Mouse (Mus musculus) adrenal gland, adult 8-10 months (tissue): ENCODE results near the gene Olfr429. TPM values are rescaled to one million over a fixed set of nuclear protein-coding genes. Genes with fewer than 3 reads are reported as not detected.
A peak's percentile ranks its signal among the peaks of the same experiment; 100 is the strongest.
"Not testable (repeated sequence)": the region's sequence is repeated elsewhere in the genome, so short reads cannot be mapped to it uniquely, and the experiment has no call there.

Source experiments
- DNase-seq: peaks from one replicate; pipeline ENCODE4 v3.0.0; 2022
- total RNA-seq, 4 experiments: library from RNA; stranded (reverse); gene quantifications; 2 replicates each; pipeline ENCODE4 v1.2.4; 2022

Olfr429 gene
- not detected for total RNA-seq

GRCm38 (mm10) chr1:174084031-174084430, at the start of gene Olfr429:
Gene Olfr429 (plus strand): TSS chr1:174084331.
- DNase-seq, result no peak

GRCm38 (mm10) chr1:174035841-174036240, 48.3 kb upstream of the Olfr429 start:
- no peak for DNase-seq

- no peak for DNase-seq
Measured at GRCm38 (mm10) chr1:174038480-174038879, 45.7 kb upstream of the Olfr429 start.

GRCm38 (mm10) chr1:174040523-174041177, 43.5 kb upstream of the Olfr429 start, which contains the start of gene Olfr433:
Gene Olfr433 (plus strand): TSS chr1:174040705.
- peak; percentile 13 for DNase-seq

DNA sequence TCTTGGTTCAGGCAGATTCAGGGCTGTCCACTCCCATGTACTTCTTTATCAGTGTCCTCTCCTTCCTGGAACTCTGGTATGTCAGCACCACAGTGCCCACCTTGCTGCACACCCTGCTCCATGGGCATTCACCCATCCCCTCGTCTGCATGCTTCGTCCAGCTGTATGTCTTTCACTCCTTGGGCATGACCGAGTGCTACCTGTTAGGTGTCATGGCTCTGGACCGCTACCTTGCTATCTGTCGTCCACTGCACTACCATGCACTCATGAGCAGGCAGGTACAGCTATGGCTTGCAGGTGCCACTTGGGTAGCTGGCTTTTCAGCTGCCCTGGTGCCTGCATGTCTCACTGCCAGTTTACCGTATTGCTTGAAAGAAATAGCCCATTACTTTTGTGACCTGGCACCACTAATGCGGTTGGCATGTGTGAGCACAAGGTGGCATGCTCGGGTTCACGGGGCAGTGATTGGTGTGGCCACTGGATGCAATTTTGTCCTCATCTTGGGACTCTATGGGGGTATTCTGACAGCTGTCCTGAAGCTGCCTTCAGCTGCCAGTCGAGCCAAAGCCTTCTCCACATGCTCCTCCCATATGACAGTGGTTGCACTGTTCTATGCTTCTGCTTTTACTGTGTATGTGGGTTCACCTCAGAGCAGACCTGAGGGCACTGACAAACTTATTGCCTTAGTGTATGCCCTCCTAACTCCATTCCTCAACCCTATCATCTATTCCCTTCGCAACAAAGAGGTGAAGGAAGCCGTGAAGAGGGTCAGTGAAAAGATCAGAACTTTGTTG, 41.8 kb upstream of the Olfr429 start:
- DNase-seq, result not testable (repeated sequence)

GRCm38 (mm10) chr1:174044431-174044830, 39.7 kb upstream of the Olfr429 start:
- no peak for DNase-seq

- DNase-seq, result not testable (repeated sequence)
Measured at GRCm38 (mm10) chr1:174048227-174048626, 35.9 kb upstream of the Olfr429 start.

- DNase-seq, result no peak
Measured at GRCm38 (mm10) chr1:174048893-174049292, 35.2 kb upstream of the Olfr429 start, which contains the start of gene Olfr432. Gene Olfr432 (plus strand): TSS chr1:174049205.

- not testable (repeated sequence) for DNase-seq
Measured at GRCm38 (mm10) chr1:174049357-174049756, 34.8 kb upstream of the Olfr429 start.

GRCm38 (mm10) chr1:174050532-174050931, 33.6 kb upstream of the Olfr429 start:
- no peak for DNase-seq

DNA sequence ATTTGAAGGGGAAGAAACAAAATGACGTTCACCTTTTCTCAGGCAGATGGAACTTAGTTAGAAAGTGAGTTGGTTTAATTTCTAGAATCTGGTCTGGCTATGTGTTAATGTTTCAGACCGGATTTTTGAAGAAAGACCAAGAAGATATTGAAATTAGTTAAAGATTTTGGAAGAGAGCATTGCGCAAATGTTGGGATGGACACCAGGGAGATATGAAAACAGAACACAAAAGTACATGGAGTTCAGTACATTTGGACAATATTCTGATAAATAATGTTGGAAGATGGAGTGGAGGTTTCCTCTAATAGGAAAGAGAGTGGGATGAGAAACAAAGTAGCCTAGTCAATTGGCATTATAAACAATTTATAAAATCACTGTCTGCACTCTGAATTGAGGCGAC, 32.6 kb upstream of the Olfr429 start:
- DNase-seq, result no peak

GRCm38 (mm10) chr1:174051931-174052536, 32.1 kb upstream of the Olfr429 start:
- no peak for DNase-seq

GRCm38 (mm10) chr1:174052981-174053380, 31.1 kb upstream of the Olfr429 start:
- DNase-seq, result no peak

DNA sequence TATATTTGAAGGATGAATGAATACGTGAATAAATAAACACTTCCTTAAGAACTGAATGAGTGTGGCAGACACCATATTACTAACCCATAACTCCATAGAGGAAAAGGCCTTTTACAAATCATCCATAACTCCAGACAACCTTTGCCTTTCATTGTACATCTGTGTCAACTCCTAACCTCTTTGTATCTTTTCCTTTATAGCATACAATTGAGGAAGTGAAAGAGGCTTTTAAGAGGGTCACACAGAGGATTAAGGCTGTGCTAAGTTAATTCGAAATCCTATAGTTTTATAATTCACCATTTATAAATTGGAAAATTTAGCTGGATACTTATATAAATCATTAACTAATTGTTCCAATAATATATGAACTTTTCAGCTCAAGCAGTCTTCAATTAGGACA, 28.9 kb upstream of the Olfr429 start:
- no peak for DNase-seq

GRCm38 (mm10) chr1:174066305-174066704, 17.8 kb upstream of the Olfr429 start, which contains the start of gene Olfr430:
Gene Olfr430 (plus strand): TSS chr1:174066605.
- DNase-seq, result no peak

DNA sequence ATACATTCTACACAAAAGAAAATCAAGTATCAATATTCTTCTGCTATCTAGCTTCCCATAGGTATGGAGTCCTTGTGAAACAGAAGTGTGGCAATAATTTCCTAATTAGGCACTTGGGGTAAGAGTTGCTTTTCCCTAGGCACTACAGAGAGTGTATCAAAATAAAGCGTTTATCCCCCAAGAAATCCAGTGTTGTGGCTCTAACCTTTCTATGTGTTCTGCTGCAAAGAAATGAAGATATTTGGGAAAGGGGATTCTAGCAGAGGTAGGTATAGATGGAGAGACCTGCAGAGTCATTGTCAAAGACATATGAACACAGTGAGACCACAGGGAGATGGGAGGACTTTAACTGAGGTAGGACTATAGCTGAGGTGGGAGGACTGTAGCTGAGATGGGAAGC, 12.5 kb downstream of the Olfr429 start, which contains the start of gene Olfr427:
Gene Olfr427 (plus strand): TSS at position 301 of the 400 bp plus-strand sequence.
- DNase-seq, result no peak

DNA sequence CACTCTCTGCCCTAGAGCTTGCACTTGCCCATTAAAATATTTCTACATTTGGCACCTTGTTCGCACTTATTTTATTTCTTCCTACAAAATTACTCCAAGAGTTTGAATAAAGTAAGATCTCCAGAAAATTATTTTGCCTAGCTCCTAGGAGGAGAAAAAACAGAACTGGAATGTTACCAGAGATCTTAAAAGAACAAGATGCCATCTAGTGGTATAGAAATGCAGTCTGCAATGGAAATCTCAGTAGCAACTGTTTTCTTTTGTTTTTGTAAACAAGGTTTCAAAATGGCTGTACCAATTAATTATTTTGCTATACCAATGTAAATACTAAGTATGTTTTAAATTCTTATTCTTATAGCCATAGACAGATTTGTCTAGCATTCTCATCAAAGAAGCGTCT, 19.6 kb downstream of the Olfr429 start:
- DNase-seq, result no peak

GRCm38 (mm10) chr1:174121062-174121461, 36.9 kb downstream of the Olfr429 start, which contains the start of gene Olfr231:
Gene Olfr231 (minus strand): TSS chr1:174121162.
- DNase-seq, result no peak

- no peak for DNase-seq
Measured at GRCm38 (mm10) chr1:174131217-174131616, 47.1 kb downstream of the Olfr429 start, which contains the start of gene Olfr424. Gene Olfr424 (plus strand): TSS chr1:174131517.

DNA sequence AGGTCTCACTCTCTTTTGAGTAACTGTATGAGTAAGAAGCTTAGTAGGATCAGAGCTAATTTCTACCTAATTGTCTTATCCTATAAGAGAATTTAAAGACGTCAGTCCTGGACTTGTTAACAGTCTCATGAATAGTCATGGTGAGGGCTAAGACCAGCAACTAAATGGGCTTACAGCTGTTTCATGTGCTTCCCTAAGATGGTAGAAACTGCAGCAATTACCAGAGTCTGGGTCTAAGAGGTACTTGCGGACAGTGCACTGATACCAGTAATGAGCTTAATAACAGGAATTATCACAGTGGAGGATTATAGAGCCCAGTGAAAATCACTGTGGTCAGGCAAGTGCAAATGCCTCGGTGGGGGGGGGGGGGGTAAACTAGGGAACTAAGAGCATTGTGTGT, 47.9 kb downstream of the Olfr429 start:
- DNase-seq, result no peak
